Mouse (Mus musculus) mesoderm, embryonic 11.5 days (tissue): ENCODE measurements at regions not wholly inside any gene's neighbourhood (a gene's known extent, or its start where the extent isn't known, plus 50 kb on each side); places are given as distances from the start of the nearest gene placed in this dataset.

ENCODE experiments used
- DNase-seq: peaks from one replicate; pipeline ENCODE4 v3.0.0-alpha.2; 2012; ENCODE audit warnings: low read depth, low spot score

DNA sequence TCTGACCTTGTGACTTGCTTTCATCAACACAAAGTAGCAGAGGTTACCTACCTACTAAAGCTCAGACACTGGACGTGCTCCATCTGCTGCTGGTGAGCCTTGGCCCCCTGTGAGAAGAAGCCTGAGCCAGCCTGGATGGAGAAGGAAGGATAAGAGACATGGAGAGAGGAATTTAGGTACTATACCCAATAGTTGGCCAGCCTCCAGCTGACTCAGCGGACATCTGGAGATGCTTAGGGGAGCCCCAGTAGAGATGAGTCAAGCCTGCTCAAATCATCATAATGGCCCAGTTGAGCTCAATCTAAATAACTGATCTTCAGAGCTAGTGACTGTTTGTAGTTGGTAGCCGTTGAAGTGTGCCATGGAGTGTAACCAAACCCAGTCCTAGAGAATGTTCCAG is 53.7 kb upstream of the Ripply2 start:
- DNase-seq: peak; percentile 43

DNA sequence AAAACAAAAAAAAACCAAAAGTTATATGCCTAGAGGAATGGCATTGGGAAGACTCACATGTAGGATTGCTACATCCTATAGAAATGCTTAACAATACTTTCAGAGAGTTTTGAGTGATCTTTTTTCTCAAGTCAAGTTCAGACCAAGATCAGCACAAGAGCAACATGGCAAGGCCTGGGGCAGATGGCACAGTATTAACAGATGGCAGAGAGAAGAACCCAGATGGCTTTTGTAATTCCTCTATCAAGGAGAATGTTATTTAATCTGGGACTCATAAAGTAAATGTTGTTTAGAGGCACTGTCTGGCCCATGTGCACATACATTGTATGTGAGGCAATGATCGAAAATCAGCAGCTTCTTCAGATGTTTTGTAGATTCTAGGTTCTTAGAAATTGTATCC is 58.3 kb upstream of the Ripply2 start:
- no peak for DNase-seq

DNA sequence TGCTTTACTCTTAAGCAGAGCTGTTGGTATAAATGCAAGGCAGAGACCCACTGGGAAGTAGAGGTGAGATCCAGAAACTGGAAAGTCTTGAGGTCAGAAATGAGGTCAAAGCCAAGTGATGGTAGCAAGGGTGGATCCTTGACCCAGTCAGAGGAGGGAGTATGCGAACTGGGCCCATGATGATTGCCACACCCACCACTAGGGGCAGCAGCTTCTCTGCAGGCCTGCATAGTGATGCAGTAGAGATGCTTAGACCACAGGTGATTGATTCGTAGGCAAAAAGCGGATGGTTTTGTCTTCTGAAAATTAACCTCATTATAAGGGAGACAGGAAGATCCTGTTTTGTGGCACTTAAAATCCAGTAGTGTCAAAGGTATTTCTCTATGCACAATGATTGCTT is 59.6 kb upstream of the Ripply2 start:
- no peak for DNase-seq

DNA sequence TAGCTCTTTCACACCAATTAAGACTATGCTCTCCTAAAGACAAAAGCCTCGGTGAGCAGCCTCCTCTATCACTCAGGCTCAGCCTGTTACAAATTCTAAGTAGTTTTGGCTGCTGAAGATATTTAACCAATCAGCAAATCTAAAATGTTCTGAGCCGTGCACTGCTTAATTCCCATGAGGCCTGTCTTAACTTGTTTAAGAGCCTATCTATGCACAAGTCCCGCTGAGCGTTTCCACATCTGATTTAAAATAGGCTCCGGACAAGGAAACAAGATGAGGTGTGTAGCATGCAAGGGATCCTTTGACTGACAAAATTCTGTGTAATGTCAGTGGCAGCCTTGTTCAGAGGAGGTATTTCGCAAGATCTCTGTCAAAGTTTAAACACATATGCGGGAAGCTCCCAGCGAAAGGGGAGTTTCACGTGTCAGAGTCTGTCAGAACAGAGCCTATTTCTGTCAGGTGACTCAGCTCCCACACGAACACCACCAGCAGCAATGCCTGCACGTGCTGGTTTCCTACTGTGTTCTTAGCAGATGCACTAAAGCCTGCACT is 63.3 kb upstream of the Ripply2 start:
- DNase-seq: no peak

DNA sequence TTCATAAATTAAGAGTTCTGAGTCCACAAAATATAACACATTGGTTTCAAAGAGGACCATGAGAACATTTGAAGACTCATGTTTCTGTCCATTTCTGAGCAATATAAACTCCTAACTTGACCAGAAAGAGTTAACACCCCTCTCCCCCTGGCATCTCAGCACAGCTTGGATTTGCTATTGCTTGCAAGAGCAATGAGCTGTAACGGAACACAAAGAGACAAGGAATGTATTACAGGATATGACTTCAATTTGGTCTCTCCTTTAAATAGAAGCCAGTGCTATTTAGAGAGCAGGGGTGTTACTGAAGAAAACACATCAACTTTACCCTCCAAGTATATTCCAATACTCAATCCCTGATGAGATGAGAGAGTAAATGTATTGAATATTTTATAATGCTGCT is 65.5 kb upstream of the Ripply2 start:
- no peak for DNase-seq

DNA sequence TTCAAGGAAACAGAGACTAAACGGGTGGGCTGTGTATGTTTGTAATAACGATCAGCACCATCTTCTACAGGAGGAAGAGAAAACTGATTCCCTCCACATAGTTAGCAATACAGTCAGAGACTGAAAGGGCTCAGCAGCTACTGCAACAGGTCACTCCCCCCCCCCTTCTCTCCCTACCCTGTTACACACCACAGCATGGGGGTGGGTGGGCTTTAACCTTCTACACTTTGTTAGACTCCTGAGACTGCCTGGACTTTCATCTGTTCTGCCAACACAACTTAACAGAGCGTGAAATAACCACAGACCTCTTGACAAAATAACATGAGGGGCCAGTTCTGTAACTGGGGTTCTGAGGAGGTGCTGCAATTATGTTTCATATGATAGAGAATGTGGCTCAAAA is 50.7 kb upstream of the Snap91 start:
- no peak for DNase-seq
